Mouse (Mus musculus) adrenal gland, adult (tissue): ENCODE data around the gene Unkl.
"Not testable (repeated sequence)": the region's sequence is repeated elsewhere in the genome, so short reads cannot be mapped to it uniquely, and the experiment has no call there.

Source experiments
- DNase-seq, 2 experiments: peaks; one replicate each; pipeline ENCODE4 v3.0.0; 2022 to 2023; ENCODE audit warnings: low spot score in 1 of 2; ENCODE audit not compliant: inconsistent age in 2 of 2

The Unkl gene

GRCm38 (mm10) chr17:25219492-25220295 is 31.5 kb downstream of the Unkl start:
- no peak for DNase-seq

GRCm38 (mm10) chr17:25220746-25221145 is 32.5 kb downstream of the Unkl start:
- no peak for DNase-seq

GRCm38 (mm10) chr17:25221821-25222503 is 33.8 kb downstream of the Unkl start:
- DNase-seq, result peak; percentile 78 to 87

GRCm38 (mm10) chr17:25222504-25222940 is 34.3 kb downstream of the Unkl start:
- DNase-seq, result peak in 1 of 2 experiments; percentile 61

GRCm38 (mm10) chr17:25222951-25223601 is 34.9 kb downstream of the Unkl start:
- DNase-seq, result peak; percentile 38 to 75

- DNase-seq, result no peak
Measured at GRCm38 (mm10) chr17:25224586-25225222, 36.5 kb downstream of the Unkl start.

- no peak for DNase-seq
Measured at GRCm38 (mm10) chr17:25225659-25226058, 37.5 kb downstream of the Unkl start.

GRCm38 (mm10) chr17:25227991-25228390 is 39.8 kb downstream of the Unkl start:
- no peak for DNase-seq

- not testable (repeated sequence) for DNase-seq
Measured at GRCm38 (mm10) chr17:25230014-25230655, 41.9 kb downstream of the Unkl start.

- DNase-seq, result no peak
Measured at GRCm38 (mm10) chr17:25230700-25231099, 42.5 kb downstream of the Unkl start.

- DNase-seq, result not testable (repeated sequence)
Measured at GRCm38 (mm10) chr17:25231621-25232020, 43.4 kb downstream of the Unkl start.

- no peak for DNase-seq
Measured at GRCm38 (mm10) chr17:25235635-25236034, 47.4 kb downstream of the Unkl start.

GRCm38 (mm10) chr17:25239695-25240636 is 51.8 kb downstream of the Unkl start, which contains the start of the genes Gnptg and Tsr3:
Gnptg (minus strand) TSS chr17:25240124.
Tsr3 (plus strand) TSS chr17:25240170.
- DNase-seq, result peak; percentile 86 to 92

- no peak for DNase-seq
Measured at GRCm38 (mm10) chr17:25243131-25243780, 55.1 kb downstream of the Unkl start.

GRCm38 (mm10) chr17:25244239-25244638 is 56.0 kb downstream of the Unkl start:
- DNase-seq, result no peak

GRCm38 (mm10) chr17:25248033-25248750 is 60.0 kb downstream of the Unkl start:
- no peak for DNase-seq

GRCm38 (mm10) chr17:25250181-25250835 is 62.1 kb downstream of the Unkl start:
- no peak for DNase-seq

GRCm38 (mm10) chr17:25252643-25253042 is 64.4 kb downstream of the Unkl start:
- DNase-seq, result no peak
